Mouse (Mus musculus) ES-E14 (cell line): ENCODE data around the gene Rbm25. TPM values are rescaled to one million over a fixed set of nuclear protein-coding genes. Genes with fewer than 3 reads are reported as not detected.

Source experiments
- DNase-seq: peaks from one replicate; pipeline ENCODE4 v3.0.0-alpha.2; 2013; ENCODE audit warnings: low read depth, low spot score
- H3K27ac ChIP-seq: 2 replicates; pipeline ENCODE4 v1.5.1; 2012; ENCODE audit warnings: low read depth, mild to moderate bottlenecking, low read length, moderate library complexity, mixed read lengths; ENCODE audit not compliant: poor library complexity, insufficient read depth, severe bottlenecking
- H3K36me3 ChIP-seq: 2 replicates; pipeline ENCODE4 v1.6.1; 2012; ENCODE audit warnings: mild to moderate bottlenecking, low read length, moderate library complexity, mixed read lengths; ENCODE audit not compliant: control insufficient read depth, poor library complexity, insufficient read depth, severe bottlenecking
- H3K4me1 ChIP-seq, 2 experiments: fragments of 150-350 bp in 1 of 2; sonication (generic) in 1 of 2; 2 replicates each; pipeline ENCODE4 v1.6.1; 2012; ENCODE audit warnings: low read length in 2 of 2, mild to moderate bottlenecking in 1 of 2, mixed read lengths in 1 of 2; ENCODE audit not compliant: control insufficient read depth in 2 of 2, insufficient read depth in 2 of 2, poor library complexity in 1 of 2
- H3K4me3 ChIP-seq, 2 experiments: fragments of 150-350 bp in 1 of 2; sonication (generic) in 1 of 2; 2 replicates each; pipeline ENCODE4 v1.5.1; 2012; ENCODE audit warnings: low read length in 2 of 2, low read depth in 1 of 2, mild to moderate bottlenecking in 1 of 2, mixed read lengths in 1 of 2; ENCODE audit not compliant: insufficient read depth in 1 of 2, poor library complexity in 1 of 2, severe bottlenecking in 1 of 2
- H3K9ac ChIP-seq: 2 replicates; pipeline ENCODE4 v1.6.1; 2012; ENCODE audit warnings: low read depth, mild to moderate bottlenecking, low read length, mixed read lengths; ENCODE audit not compliant: poor library complexity, insufficient read depth, severe bottlenecking
- H3K9me3 ChIP-seq: fragments of 150-350 bp; sonication (generic); 2 replicates; pipeline ENCODE4 v1.6.1; 2012; ENCODE audit warnings: low read depth, mild to moderate bottlenecking, low read length; ENCODE audit not compliant: control insufficient read depth, insufficient read depth
- CHD2 ChIP-seq: IDR thresholded peaks from 2 replicates; pipeline ENCODE4 v1.6.1; 2014; ENCODE audit warnings: mild to moderate bottlenecking, low read depth, low read length, inconsistent platforms
- HCFC1 ChIP-seq: IDR thresholded peaks from 2 replicates; pipeline ENCODE4 v1.6.1; 2012; ENCODE audit warnings: low read length, inconsistent platforms, borderline replicate concordance; ENCODE audit not compliant: insufficient read depth
- MAFK ChIP-seq: IDR thresholded peaks from 2 replicates; pipeline ENCODE4 v1.6.1; 2014; ENCODE audit warnings: mild to moderate bottlenecking, low read depth, low read length, inconsistent platforms; ENCODE audit not compliant: insufficient read depth
- ZC3H11A ChIP-seq: IDR thresholded peaks from 2 replicates; pipeline ENCODE4 v1.6.1; 2012; ENCODE audit warnings: low read depth, mild to moderate bottlenecking, inconsistent platforms, low read length, borderline replicate concordance
- ZNF384 ChIP-seq: IDR thresholded peaks from 2 replicates; pipeline ENCODE4 v1.6.1; 2012; ENCODE audit warnings: low read depth, low read length, inconsistent platforms
- in situ Hi-C, 2 experiments: fragments of 600-800 bp; cut with MboI; formaldehyde crosslinking; loops; one replicate each; pipeline ENCODE4 v1.15.1; 2025; ENCODE audit warnings: low sequenced_read_pairs in 2 of 2, inconsistent platforms in 1 of 2; ENCODE audit not compliant: unreplicated experiment in 2 of 2
- total RNA-seq: library from RNA; depleted of rRNA; stranded (reverse); fragments of 300-350 nt; gene quantifications from 2 replicates; pipeline ENCODE4 v1.2.3, GENCODE M21; 2012

Rbm25 gene
- total RNA-seq, 1 experiment, result 146 TPM

DNA sequence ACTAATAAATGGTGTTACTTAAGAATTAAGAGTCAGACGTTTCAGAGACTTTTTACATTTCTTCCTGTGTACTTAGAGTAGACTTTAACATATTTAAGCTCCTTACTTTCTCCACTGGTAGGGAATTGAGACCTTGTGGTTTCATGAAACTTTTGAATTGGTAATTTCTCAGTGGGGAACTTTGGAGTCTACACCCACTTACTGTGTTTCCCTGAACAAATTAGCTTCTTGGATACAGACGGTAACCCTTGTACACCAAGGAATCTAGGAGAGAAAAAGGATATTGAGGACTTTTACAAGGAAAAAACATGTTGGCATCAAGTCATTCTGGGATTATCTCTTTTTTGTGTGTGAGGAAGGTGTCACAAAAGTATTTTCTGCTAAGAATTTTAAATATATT, 2.8 kb downstream of the Rbm25 start:
- Histone ChIP-seq H3K4me1 (0 out of 4 replicates have a peak, but pooled peaks cover 0 to 4% of the 10 kb centered on the region in 2 experiments), H3K36me3 (peaks cover 6% of the 10 kb centered on the region), H3K4me3 (peak overlapping the region; percentile 63 to 89), H3K9me3 (no peaks in the 10 kb centered on the region), H3K9ac (no peak overlapping the region), H3K27ac (no peak overlapping the region; the same call in 1 of the 2 replicates)
- in situ Hi-C loops, result no loop called here
- no peak for DNase-seq
- TF ChIP-seq ZNF384 (no peak), CHD2 (0 out of 2 replicates have a peak, but pooled peaks have one; percentile 6)

DNA sequence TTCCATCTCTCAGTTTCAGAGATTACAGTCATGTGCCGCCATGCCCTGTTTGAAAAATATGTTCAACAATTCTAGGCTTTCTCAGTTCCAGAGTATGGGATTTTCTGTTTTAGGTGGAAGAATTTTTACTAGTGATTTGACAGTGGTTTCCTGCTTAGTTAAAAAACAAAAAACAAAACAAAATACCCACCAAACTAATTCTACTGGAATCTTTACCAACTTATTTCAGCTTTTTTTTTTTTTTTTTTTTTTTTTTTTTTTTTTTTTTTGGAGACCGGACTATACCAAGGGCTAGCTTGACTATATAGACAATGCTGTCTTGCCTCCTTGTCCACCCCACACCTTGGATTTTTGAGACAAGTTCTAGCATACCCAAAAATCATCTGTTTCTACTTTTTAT, 10.2 kb downstream of the Rbm25 start:
- H3K4me1 ChIP-seq, result peaks cover 0 to 2% of the 10 kb centered on the region in 2 experiments; a peak in 1 of 4 replicates
- DNase-seq, result no peak
- in situ Hi-C loops, result no loop called here
- no peak for TF ChIP-seq HCFC1
- TF ChIP-seq ZNF384, result peak; percentile 90
- no peak overlapping the region for H3K27ac ChIP-seq
- H3K36me3 ChIP-seq, result peaks cover 28% of the 10 kb centered on the region
- H3K9me3 ChIP-seq, result no peaks in the 10 kb centered on the region
- H3K9ac ChIP-seq, result no peak overlapping the region; the same call in 1 of the 2 replicates
- no peak overlapping the region for H3K4me3 ChIP-seq

- Histone ChIP-seq H3K9ac (no peak overlapping the region), H3K36me3 (peaks cover 27% of the 10 kb centered on the region), H3K27ac (no peak overlapping the region), H3K4me3 (no peak overlapping the region), H3K9me3 (no peaks in the 10 kb centered on the region), H3K4me1 (peaks cover 0 to 2% of the 10 kb centered on the region in 2 experiments; a peak in 1 of 4 replicates)
- no peak for DNase-seq
- no peak for TF ChIP-seq ZC3H11A
- no peak for TF ChIP-seq MAFK
- TF ChIP-seq CHD2, result no peak
- no peak for TF ChIP-seq HCFC1
- no peak for TF ChIP-seq ZNF384
- in situ Hi-C loops, result no loop called here
Observed at GRCm38 (mm10) chr12:83643116-83643515, 12.1 kb downstream of the Rbm25 start.

- in situ Hi-C loops, result no loop called here
- H3K4me1 ChIP-seq, result no peaks in the 10 kb centered on the region
- H3K27ac ChIP-seq, result no peak overlapping the region
- no peak overlapping the region for H3K9ac ChIP-seq
- peaks cover 18% of the 10 kb centered on the region for H3K36me3 ChIP-seq
- no peaks in the 10 kb centered on the region for H3K9me3 ChIP-seq
- no peak for TF ChIP-seq MAFK
- TF ChIP-seq CHD2, result no peak
- no peak for TF ChIP-seq ZNF384
- no peak for TF ChIP-seq ZC3H11A
- TF ChIP-seq HCFC1, result no peak
- no peak overlapping the region for H3K4me3 ChIP-seq
- DNase-seq, result no peak
Observed at GRCm38 (mm10) chr12:83650346-83650745, 19.3 kb downstream of the Rbm25 start.

- Histone ChIP-seq H3K4me3 (no peak overlapping the region), H3K4me1 (peaks cover 0 to 2% of the 10 kb centered on the region in 2 experiments; a peak in 1 of 4 replicates), H3K9ac (no peak overlapping the region), H3K9me3 (no peaks in the 10 kb centered on the region), H3K27ac (no peak overlapping the region), H3K36me3 (peaks cover 18% of the 10 kb centered on the region)
- TF ChIP-seq ZNF384 (no peak), MAFK (no peak), ZC3H11A (no peak)
- DNase-seq, result no peak
- in situ Hi-C loops, result no loop called here
Observed at GRCm38 (mm10) chr12:83651414-83651813, 20.4 kb downstream of the Rbm25 start.
